10 mouse cellular contexts compared by ENCODE assay signal in genomic region chr3:34231593-34232328, GRCm38 (mm10).
A peak's percentile ranks its signal among the peaks of the same experiment; 100 is the strongest.
DNase-seq lines count a peak whose midpoint lies in the region; ATAC-seq and TF ChIP-seq lines count a peak whose summit lies in the region.
"Had no signal": no experiment of that assay in that cellular context is flagged by ENCODE, and none has a peak within 500 bp of the region (broad histone marks: within the 10 kb centered on the region; RNA-seq: fewer than 3 reads in every experiment).

No protein-coding gene starts in this region.

- H3K4me3 ChIP-seq in cerebellum, adult 2 months (replicated peaks; ENCODE audit: insufficient read depth, low read depth, low read length), result no peak overlapping the region
- no peak overlapping the region for H3K4me3 ChIP-seq in hindbrain, embryonic 11.5 days (ENCODE audit: low read depth, low read length)
- no peak overlapping the region for H3K4me3 ChIP-seq in midbrain, embryonic 13.5 days (replicated peaks)
- H3K4me3 ChIP-seq: embryonic facial prominence, embryonic 13.5 days had no signal

- no peaks in the 10 kb centered on the region for H3K9me3 ChIP-seq in hindbrain, embryonic 11.5 days (ENCODE audit: control insufficient read depth, low read length)
- no peaks in the 10 kb centered on the region for H3K9me3 ChIP-seq in midbrain, embryonic 13.5 days
- H3K9me3 ChIP-seq: embryonic facial prominence, embryonic 13.5 days had no signal

- peak; percentile 31; the same call in 1 of the 2 replicates for TF ChIP-seq CTCF in cerebellum, adult 2 months (IDR thresholded peaks at IDR 0.05; ENCODE audit: borderline replicate concordance, insufficient read depth, low read depth, low read length)

- TF ChIP-seq POLR2A in cerebellum, adult 2 months (IDR thresholded peaks at IDR 0.05; ENCODE audit: borderline replicate concordance, insufficient read depth, low read length), result no peak

- H3K4me2 ChIP-seq in hindbrain, embryonic 11.5 days (replicated peaks; ENCODE audit: low read depth, low read length), result no peak overlapping the region
- H3K4me2 ChIP-seq in midbrain, embryonic 13.5 days (replicated peaks), result no peak overlapping the region
- H3K4me2 ChIP-seq: embryonic facial prominence, embryonic 13.5 days had no signal

- no peaks in the 10 kb centered on the region for H3K4me1 ChIP-seq in cerebellum, adult 2 months (ENCODE audit: control insufficient read depth, insufficient read depth, low read length)
- no peaks in the 10 kb centered on the region for H3K4me1 ChIP-seq in hindbrain, embryonic 11.5 days (replicated peaks; ENCODE audit: control insufficient read depth, insufficient read depth, low read length)
- peaks cover 8% of the 10 kb centered on the region; the same call in 1 of the 2 replicates for H3K4me1 ChIP-seq in midbrain, embryonic 13.5 days (replicated peaks)
- H3K4me1 ChIP-seq: embryonic facial prominence, embryonic 13.5 days had no signal

- no peak for ATAC-seq in cerebellum, adult (ENCODE audit: insufficient number of reproducible peaks, low FRiP score, low TSS enrichment)
- ATAC-seq in hindbrain, embryonic 11.5 days (ENCODE audit: low FRiP score), result peak; percentile 43; the same call in 1 of the 2 replicates
- peak; percentile 89 for ATAC-seq in midbrain, embryonic 13.5 days

- H3K9ac ChIP-seq in hindbrain, embryonic 11.5 days (ENCODE audit: low read depth, low read length), result no peak overlapping the region
- no peak overlapping the region for H3K9ac ChIP-seq in midbrain, embryonic 13.5 days (replicated peaks)
- H3K9ac ChIP-seq: embryonic facial prominence, embryonic 13.5 days; liver, embryonic 14.5 days had no signal

- no peaks in the 10 kb centered on the region for H3K27me3 ChIP-seq in cerebellum, adult 2 months (ENCODE audit: control insufficient read depth, insufficient read depth, low read length)
- H3K27me3 ChIP-seq in hindbrain, embryonic 11.5 days (ENCODE audit: control insufficient read depth, insufficient read depth, low read length), result no peaks in the 10 kb centered on the region
- peaks cover 26% of the 10 kb centered on the region for H3K27me3 ChIP-seq in midbrain, embryonic 13.5 days

- H3K36me3 ChIP-seq in hindbrain, embryonic 11.5 days (ENCODE audit: control insufficient read depth, insufficient read depth, low read length), result no peaks in the 10 kb centered on the region
- no peaks in the 10 kb centered on the region for H3K36me3 ChIP-seq in midbrain, embryonic 13.5 days
- H3K36me3 ChIP-seq: embryonic facial prominence, embryonic 13.5 days had no signal

- peak in 1 of 2 experiments; percentile 5 for DNase-seq in cerebellum, adult 2 months
- peak; percentile 3 for DNase-seq in cerebellum, adult 9-10 months
- DNase-seq in hindbrain, embryonic 11.5 days (ENCODE audit: low spot score), result peak; percentile 58
- no peak for DNase-seq in T-cell, adult 2 months (ENCODE audit: low spot score)
- DNase-seq in natural killer cell, adult 2 months (ENCODE audit: low spot score in 2 of 2), result no peak
- no peak for DNase-seq in lung, postnatal 36 days

- WGBS in cerebellum, adult 2 months, result 49% methylated on average over 9 of the region's 9 CpGs
- WGBS in hindbrain, embryonic 11.5 days, result 67% methylated on average over 9 of the region's 9 CpGs
- WGBS in midbrain, embryonic 13.5 days, result 59% methylated on average over 9 of the region's 9 CpGs

- no peak overlapping the region for H3K27ac ChIP-seq in cerebellum, adult 2 months (ENCODE audit: insufficient read depth, low read length)
- H3K27ac ChIP-seq in hindbrain, embryonic 11.5 days (ENCODE audit: low read depth, low read length), result no peak overlapping the region
- no peak overlapping the region for H3K27ac ChIP-seq in midbrain, embryonic 13.5 days
- H3K27ac ChIP-seq: embryonic facial prominence, embryonic 13.5 days; liver, embryonic 14.5 days had no signal

Comparison
In these comparisons a context has a peak if more than half of its experiments do, and no peak if none do; other contexts are left out.
1. DNase-seq: peak in cerebellum, adult 9-10 months (single experiment) and hindbrain, embryonic 11.5 days (single experiment); none in T-cell, adult 2 months (single experiment), natural killer cell, adult 2 months (0 of 2) and lung, postnatal 36 days (single experiment).